Mouse (Mus musculus) cerebellum, adult 11-12 months (tissue): ENCODE measurements around the gene Gm17535.
"Not testable (repeated sequence)": the region's sequence is repeated elsewhere in the genome, so short reads cannot be mapped to it uniquely, and the experiment has no call there.

Experiments used
- DNase-seq: peaks from one replicate; pipeline ENCODE4 v3.0.0; 2022

Gene Gm17535

DNA sequence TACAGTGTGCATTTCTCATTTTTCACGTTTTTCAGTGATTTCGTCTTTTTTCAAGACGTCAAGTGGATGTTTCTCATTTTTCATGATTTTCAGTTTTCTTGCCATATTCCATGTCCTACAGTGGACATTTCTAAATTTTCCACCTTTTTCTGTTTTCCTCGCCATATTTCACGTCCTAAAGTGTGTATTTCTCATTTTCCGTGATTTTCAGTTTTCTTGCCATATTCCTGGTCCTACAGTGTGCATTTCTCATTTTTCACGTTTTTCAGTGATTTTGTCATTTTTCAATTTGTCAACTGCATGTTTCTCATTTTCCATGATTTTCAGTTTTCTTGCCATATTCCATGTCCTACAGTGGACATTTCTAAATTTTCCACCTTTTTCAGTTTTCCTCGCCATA, at the start of gene Gm17535:
Gene Gm17535 (plus strand): TSS at position 301 of the 400 bp plus-strand sequence.
- DNase-seq: not testable (repeated sequence)

DNA sequence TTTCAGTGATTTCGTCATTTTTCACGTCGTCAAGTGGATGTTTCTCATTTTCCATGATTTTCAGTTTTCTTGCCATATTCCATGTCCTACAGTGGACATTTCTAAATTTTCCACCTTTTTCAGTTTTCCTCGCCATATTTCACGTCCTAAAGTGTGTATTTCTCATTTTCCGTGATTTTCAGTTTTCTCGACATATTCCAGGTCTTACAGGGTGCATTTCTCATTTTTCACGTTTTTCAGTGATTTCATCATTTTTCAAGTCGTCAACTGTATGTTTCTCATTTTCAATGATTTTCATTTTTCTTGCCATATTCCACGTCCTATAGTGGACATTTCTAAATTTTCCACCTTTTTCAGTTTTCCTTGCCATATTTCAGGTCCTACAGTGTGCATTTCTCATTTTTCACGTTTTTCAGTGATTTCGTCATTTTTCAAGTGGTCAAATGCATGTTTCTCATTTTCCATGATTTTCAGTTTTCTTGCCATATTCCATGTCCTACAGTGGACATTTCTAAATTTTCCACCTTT, 33.9 kb upstream of the Gm17535 start, which contains the start of gene Gm10722:
Gene Gm10722 (plus strand): TSS at position 478 of the 528 bp plus-strand sequence.
- peak; percentile 6 for DNase-seq

DNA sequence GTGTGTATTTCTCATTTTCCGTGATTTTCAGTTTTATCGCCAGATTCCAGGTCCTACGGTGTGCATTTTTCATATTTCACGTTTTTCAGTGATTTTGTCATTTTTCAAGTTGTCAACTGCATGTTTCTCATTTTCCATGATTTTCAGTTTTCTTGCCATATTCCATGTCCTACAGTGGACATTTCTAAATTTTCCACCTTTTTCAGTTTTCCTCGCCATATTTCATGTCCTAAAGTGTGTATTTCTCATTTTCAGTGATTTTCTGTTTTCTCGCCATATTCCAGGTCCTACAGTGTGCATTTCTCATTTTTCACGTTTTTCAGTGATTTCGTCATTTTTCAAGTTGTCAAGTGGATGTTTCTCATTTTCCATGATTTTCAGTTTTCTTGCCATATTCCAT, 33.4 kb upstream of the Gm17535 start:
- DNase-seq: peak; percentile 4

DNA sequence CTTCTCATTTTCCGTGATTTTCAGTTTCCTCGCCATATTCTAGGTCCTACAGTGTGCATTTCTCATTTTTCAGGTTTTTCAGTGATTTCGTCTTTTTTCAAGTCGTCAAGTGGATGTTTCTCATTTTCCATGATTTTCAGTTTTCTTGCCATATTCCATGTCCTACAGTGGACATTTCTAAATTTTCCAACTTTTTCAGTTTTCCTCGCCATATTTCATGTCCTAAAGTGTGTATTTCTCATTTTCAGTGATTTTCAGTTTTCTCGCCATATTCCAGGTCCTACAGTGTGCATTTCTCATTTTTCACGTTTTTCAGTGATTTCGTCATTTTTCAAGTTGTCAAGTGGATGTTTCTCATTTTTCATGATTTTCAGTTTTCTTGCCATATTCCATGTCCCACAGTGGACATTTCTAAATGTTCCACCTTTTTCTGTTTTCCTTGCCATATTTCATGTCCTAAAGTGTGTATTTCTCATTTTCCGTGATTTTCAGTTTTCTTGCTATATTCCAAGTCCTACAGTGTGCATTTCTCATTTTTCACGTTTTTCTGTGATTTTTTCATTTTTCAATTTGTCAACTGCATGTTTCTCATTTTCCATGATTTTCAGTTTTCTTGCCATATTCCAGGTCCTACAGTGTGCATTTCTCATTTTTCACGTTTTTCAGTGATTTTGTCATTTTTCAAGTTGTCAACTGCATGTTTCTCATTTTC, 32.3 kb upstream of the Gm17535 start:
- DNase-seq: peak; percentile 81

DNA sequence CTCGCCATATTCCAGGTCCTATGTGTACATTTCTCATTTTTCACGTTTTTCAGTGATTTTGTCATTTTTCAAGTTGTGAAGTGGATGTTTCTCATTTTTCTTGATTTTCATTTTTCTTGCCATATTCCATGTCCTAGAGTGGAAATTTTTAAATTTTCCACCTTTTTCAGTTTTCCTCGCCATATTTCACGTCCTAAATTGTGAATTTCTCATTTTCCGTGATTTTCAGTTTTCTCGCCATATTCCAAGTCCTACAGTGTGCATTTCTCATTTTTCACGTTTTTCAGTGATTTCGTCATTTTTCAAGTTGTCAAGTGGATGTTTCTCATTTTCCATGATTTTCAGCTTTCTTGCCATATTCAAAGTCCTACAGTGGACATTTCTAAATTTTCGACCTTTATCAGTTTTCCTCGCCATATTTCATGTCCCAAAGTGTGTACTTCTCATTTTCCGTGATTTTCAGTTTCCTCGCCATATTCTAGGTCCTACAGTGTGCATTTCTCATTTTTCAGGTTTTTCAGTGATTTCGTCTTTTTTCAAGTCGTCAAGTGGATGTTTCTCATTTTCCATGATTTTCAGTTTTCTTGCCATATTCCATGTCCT, 31.5 kb upstream of the Gm17535 start, which contains the start of gene Gm11168:
Gene Gm11168 (plus strand): TSS at position 553 of the 603 bp plus-strand sequence.
- DNase-seq: not testable (repeated sequence)

DNA sequence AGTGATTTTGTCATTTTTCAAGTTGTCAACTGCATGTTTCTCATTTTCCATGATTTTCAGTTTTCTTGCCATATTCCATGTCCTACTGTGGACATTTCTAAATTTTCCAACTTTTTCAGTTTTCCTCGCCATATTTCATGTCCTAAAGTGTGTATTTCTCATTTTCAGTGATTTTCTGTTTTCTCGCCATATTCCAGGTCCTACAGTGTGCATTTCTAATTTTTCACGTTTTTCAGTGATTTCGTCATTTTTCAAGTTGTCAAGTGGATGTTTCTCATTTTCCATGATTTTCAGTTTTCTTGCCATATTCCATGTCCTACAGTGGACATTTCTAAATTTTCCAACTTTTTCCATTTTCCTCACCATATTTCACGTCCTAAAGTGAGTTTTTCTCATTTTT, 28.2 kb upstream of the Gm17535 start:
- DNase-seq: not testable (repeated sequence)

DNA sequence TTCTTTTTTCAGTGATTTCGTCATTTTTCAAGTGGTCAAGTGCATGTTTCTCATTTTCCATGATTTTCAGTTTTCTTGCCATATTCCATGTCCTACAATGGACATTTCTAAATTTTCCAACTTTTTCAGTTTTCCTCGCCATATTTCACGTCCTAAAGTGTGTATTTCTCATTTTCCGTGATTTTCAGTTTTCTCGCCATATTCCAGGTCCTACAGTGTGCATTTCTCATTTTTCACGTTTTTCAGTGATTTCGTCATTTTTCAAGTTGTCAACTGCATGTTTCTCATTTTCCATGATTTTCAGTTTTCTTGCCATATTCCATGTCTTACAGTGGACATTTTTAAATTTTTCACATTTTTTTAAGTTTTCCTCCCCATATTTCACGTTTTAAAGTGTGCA, 27.8 kb upstream of the Gm17535 start:
- peak; percentile 89 for DNase-seq

DNA sequence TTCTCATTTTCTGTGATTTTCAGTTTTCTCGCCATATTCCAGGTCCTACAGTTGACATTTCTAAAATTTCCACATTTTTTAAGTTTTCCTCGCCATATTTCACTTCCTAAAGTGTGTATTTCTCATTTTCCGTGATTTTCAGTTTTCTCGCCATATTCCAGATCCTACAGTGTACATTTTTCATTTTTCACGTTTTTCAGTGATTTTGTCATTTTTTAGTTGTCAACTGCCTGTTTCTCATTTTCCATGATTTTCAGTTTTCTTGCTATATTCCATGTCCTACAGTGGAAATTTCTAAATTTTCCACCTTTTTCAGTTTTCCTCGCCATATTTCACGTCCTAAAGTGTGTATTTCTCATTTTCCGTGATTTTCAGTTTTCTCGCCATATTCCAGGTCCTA, 27.1 kb upstream of the Gm17535 start:
- DNase-seq: not testable (repeated sequence)

DNA sequence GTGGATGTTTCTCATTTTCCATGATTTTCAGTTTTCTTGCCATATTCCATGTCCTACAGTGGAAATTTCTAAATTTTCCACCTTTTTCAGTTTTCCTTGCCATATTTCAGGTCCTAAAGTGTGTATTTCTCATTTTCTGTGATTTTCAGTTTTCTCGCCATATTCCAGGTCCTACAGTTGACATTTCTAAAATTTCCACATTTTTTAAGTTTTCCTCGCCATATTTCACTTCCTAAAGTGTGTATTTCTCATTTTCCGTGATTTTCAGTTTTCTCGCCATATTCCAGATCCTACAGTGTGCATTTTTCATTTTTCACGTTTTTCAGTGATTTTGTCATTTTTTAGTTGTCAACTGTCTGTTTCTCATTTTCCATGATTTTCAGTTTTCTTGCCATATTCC, 25.1 kb upstream of the Gm17535 start:
- DNase-seq: not testable (repeated sequence)

DNA sequence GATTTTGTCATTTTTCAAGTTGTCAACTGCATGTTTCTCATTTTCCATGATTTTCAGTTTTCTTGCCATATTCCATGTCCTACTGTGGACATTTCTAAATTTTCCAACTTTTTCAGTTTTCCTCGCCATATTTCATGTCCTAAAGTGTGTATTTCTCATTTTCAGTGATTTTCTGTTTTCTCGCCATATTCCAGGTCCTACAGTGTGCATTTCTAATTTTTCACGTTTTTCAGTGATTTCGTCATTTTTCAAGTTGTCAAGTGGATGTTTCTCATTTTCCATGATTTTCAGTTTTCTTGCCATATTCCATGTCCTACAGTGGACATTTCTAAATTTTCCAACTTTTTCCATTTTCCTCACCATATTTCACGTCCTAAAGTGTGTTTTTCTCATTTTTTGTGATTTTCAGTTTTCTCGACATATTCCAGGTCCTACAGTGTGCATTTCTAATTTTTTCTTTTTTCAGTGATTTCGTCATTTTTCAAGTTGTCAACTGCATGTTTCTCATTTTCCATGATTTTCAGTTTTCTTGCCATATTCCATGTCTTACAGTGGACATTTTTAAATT, 22.3 kb upstream of the Gm17535 start:
- not testable (repeated sequence) for DNase-seq

DNA sequence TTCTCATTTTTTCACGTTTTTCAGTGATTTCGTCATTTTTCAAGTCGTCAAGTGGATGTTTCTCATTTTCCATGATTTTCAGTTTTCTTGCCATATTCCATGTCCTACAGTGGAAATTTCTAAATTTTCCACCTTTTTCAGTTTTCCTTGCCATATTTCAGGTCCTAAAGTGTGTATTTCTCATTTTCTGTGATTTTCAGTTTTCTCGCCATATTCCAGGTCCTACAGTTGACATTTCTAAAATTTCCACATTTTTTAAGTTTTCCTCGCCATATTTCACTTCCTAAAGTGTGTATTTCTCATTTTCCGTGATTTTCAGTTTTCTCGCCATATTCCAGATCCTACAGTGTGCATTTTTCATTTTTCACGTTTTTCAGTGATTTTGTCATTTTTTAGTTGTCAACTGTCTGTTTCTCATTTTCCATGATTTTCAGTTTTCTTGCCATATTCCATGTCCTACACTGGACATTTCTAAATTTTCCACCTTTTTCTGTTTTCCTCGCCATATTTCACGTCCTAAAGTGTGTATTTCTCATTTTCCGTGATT, 21.6 kb upstream of the Gm17535 start, which contains the start of gene Gm10721:
Gene Gm10721 (plus strand): TSS at position 408 of the 547 bp plus-strand sequence.
- not testable (repeated sequence) for DNase-seq

DNA sequence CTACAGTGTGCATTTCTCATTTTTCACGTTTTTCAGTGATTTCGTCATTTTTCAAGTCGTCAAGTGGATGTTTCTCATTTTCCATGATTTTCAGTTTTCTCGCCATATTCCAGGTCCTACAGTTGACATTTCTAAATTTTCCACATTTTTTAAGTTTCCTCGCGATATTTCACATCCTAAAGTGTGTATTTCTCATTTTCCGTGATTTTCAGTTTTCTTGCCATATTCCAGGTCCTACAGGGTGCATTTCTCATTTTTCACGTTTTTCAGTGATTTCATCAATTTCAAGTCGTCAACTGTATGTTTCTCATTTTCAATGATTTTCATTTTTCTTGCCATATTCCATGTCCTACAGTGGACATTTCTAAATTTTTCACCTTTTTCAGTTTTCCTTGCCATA, 19.0 kb upstream of the Gm17535 start, which contains the start of gene Gm10720:
Gene Gm10720 (plus strand): TSS at position 301 of the 400 bp plus-strand sequence.
- not testable (repeated sequence) for DNase-seq

DNA sequence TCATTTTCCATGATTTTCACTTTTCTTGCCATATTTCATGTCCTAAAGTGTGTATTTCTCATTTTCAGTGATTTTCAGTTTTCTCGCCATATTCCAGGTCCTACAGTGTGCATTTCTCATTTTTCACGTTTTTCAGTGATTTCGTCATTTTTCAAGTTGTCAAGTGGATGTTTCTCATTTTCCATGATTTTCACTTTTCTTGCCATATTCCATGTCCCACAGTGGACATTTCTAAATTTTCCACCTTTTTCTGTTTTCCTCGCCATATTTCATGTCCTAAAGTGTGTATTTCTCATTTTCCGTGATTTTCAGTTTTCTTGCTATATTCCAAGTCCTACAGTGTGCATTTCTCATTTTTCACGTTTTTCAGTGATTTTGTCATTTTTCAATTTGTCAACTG, 18.5 kb upstream of the Gm17535 start:
- DNase-seq: not testable (repeated sequence)

DNA sequence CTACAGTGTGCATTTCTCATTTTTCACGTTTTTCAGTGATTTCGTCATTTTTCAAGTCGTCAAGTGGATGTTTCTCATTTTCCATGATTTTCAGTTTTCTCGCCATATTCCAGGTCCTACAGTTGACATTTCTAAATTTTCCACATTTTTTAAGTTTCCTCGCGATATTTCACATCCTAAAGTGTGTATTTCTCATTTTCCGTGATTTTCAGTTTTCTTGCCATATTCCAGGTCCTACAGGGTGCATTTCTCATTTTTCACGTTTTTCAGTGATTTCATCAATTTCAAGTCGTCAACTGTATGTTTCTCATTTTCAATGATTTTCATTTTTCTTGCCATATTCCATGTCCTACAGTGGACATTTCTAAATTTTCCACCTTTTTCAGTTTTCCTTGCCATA, 17.3 kb upstream of the Gm17535 start, which contains the start of gene Gm10719:
Gene Gm10719 (plus strand): TSS at position 301 of the 400 bp plus-strand sequence.
- not testable (repeated sequence) for DNase-seq

DNA sequence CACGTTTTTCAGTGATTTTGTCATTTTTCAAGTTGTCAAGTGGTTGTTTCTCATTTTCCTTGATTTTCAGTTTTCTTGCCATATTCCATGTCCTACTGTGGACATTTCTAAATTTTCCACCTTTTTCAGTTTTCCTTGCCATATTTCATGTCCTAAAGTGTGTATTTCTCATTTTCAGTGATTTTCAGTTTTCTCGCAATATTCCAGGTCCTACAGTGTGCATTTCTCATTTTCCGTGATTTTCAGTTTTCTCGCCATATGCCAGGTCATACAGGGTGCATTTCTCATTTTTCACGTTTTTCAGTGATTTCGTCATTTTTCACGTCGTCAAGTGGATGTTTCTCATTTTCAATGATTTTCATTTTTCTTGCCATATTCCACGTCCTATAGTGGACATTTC, 15.5 kb upstream of the Gm17535 start:
- peak; percentile 18 for DNase-seq

DNA sequence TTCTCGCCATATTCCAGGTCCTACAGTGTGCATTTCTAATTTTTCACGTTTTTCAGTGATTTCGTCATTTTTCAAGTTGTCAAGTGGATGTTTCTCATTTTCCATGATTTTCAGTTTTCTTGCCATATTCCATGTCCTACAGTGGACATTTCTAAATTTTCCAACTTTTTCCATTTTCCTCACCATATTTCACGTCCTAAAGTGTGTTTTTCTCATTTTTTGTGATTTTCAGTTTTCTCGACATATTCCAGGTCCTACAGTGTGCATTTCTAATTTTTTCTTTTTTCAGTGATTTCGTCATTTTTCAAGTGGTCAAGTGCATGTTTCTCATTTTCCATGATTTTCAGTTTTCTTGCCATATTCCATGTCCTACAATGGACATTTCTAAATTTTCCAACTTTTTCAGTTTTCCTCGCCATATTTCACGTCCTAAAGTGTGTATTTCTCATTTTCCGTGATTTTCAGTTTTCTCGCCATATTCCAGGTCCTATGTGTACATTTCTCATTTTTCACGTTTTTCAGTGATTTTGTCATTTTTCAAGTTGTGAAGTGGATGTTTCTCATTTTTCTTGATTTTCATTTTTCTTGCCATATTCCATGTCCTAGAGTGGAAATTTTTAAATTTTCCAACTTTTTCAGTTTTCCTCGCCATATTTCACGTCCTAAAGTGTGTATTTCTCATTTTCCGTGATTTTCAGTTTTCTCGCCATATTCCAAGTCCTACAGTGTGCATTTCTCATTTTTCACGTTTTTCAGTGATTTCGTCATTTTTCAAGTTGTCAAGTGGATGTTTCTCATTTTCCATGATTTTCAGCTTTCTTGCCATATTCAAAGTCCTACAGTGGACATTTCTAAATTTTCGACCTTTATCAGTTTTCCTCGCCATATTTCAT, 14.3 kb upstream of the Gm17535 start:
- peak; percentile 9 for DNase-seq

DNA sequence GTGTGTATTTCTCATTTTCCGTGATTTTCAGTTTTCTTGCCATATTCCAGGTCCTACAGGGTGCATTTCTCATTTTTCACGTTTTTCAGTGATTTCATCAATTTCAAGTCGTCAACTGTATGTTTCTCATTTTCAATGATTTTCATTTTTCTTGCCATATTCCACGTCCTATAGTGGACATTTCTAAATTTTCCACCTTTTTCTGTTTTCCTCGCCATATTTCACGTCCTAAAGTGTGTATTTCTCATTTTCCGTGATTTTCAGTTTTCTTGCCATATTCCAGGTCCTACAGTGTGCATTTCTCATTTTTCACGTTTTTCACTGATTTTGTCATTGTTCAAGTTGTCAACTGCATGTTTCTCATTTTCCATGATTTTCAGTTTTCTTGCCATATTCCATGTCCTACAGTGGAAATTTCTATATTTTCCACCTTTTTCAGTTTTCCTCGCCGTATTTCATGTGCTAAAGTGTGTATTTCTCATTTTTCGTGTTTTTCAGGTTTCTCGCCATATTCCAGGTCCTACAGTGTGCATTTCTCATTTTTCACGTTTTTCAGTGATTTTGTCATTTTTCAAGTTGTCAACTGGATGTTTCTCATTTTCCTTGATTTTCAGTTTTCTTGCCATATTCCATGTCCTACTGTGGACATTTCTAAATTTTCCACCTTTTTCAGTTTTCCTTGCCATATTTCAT, 11.9 kb upstream of the Gm17535 start:
- peak; percentile 32 for DNase-seq

DNA sequence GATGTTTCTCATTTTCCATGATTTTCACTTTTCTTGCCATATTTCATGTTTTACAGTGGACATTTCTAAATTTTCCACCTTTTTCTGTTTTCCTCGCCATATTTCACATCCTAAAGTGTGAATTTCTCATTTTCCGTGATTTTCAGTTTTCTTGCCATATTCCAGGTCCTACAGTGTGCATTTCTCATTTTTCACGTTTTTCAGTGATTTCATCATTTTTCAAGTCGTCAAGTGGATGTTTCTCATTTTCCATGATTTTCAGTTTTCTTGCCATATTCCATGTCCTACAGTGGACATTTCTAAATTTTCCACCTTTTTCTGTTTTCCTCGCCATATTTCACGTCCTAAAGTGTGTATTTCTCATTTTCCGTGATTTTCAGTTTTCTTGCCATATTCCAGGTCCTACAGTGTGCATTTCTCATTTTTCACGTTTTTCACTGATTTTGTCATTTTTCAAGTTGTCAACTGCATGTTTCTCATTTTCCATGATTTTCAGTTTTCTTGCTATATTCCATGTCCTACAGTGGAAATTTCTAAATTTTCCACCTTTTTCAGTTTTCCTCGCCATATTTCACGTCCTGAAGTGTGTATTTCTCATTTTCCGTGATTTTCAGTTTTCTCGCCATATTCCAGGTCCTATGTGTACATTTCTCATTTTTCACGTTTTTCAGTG, 11.0 kb upstream of the Gm17535 start, which contains the start of gene Gm10718:
Gene Gm10718 (plus strand): TSS at position 236 of the 673 bp plus-strand sequence.
- peak; percentile 11 for DNase-seq

DNA sequence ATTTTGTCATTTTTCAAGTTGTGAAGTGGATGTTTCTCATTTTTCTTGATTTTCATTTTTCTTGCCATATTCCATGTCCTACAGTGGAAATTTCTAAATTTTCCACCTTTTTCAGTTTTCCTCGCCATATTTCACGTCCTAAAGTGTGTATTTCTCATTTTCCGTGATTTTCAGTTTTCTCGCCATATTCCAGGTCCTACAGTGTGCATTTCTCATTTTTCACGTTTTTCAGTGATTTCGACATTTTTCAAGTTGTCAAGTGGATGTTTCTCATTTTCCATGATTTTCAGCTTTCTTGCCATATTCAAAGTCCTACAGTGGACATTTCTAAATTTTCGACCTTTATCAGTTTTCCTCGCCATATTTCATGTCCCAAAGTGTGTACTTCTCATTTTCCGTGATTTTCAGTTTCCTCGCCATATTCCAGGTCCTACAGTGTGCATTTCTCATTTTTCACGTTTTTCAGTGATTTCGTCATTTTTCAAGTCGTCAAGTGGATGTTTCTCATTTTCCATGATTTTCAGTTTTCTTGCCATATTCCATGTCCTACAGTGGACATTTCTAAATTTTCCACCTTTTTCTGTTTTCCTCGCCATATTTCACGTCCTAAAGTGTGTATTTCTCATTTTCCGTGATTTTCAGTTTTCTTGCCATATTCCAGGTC, 10.3 kb upstream of the Gm17535 start:
- peak; percentile 89 for DNase-seq

DNA sequence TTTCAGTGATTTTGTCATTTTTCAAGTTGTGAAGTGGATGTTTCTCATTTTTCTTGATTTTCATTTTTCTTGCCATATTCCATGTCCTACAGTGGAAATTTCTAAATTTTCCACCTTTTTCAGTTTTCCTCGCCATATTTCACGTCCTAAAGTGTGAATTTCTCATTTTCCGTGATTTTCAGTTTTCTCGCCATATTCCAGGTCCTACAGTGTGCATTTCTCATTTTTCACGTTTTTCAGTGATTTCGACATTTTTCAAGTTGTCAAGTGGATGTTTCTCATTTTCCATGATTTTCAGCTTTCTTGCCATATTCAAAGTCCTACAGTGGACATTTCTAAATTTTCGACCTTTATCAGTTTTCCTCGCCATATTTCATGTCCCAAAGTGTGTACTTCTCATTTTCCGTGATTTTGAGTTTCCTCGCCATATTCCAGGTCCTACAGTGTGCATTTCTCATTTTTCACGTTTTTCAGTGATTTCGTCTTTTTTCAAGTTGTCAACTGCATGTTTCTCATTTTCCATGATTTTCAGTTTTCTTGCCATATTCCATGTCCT, 9.4 kb upstream of the Gm17535 start, which contains the start of gene Gm10717:
Gene Gm10717 (plus strand): TSS at position 506 of the 556 bp plus-strand sequence.
- peak; percentile 8 for DNase-seq
